Mouse (Mus musculus) intestine, embryonic 15.5 days (tissue): ENCODE data around the gene Tbc1d8. TPM values are rescaled to one million over a fixed set of nuclear protein-coding genes. Genes with fewer than 3 reads are reported as not detected.

Source experiments
- ATAC-seq: fragments of 200-750 bp; cut with Nextera tagmentation; 2 replicates; pipeline ENCODE4 v1.8.0; 2017; ENCODE audit warnings: moderate TSS enrichment, moderate library complexity
- H3K27ac ChIP-seq: fragments of 300-500 bp; sonication (generic); 2 replicates; pipeline ENCODE4 v1.5.1; 2015; ENCODE audit warnings: mild to moderate bottlenecking, inconsistent platforms
- H3K27me3 ChIP-seq: fragments of 300-500 bp; sonication (generic); replicated peaks from 2 replicates; pipeline ENCODE4 v1.6.1; 2015; ENCODE audit warnings: inconsistent platforms
- H3K36me3 ChIP-seq: fragments of 300-500 bp; sonication (generic); 2 replicates; pipeline ENCODE4 v1.6.1; 2015; ENCODE audit warnings: inconsistent platforms
- H3K4me1 ChIP-seq: fragments of 300-500 bp; sonication (generic); replicated peaks from 2 replicates; pipeline ENCODE4 v1.6.1; 2015; ENCODE audit warnings: inconsistent platforms
- H3K4me2 ChIP-seq: fragments of 300-500 bp; sonication (generic); replicated peaks from 2 replicates; pipeline ENCODE4 v1.6.1; 2015; ENCODE audit warnings: mild to moderate bottlenecking, inconsistent platforms
- H3K4me3 ChIP-seq: fragments of 300-500 bp; sonication (generic); replicated peaks from 2 replicates; pipeline ENCODE4 v1.5.1; 2015; ENCODE audit warnings: inconsistent platforms
- H3K9ac ChIP-seq: fragments of 300-500 bp; sonication (generic); 2 replicates; pipeline ENCODE4 v1.6.1; 2015; ENCODE audit warnings: inconsistent platforms
- H3K9me3 ChIP-seq: fragments of 300-500 bp; sonication (generic); 2 replicates; pipeline ENCODE4 v1.6.1; 2016; ENCODE audit warnings: inconsistent platforms
- WGBS: fragments of 180-500 bp; shearing (Covaris S2); methylation state at CpG from one replicate; pipeline ENCODE4 v1.1.7; 2015; 5-methylcytosine and 5-hydroxymethylcytosine counted together
- polyA plus RNA-seq: library from polyadenylated mRNA; unstranded; fragments of >200 nt; fragmentation: Nextera tagmentation; extraction: Ambion mirVana; gene quantifications from 2 replicates; pipeline ENCODE4 v1.2.1, GENCODE M21; 2015

The Tbc1d8 gene
- polyA plus RNA-seq, 1 experiment from 2014 or later: 8.7 TPM

- 69% methylated on average over 12 of the region's 12 CpGs for WGBS
- peaks cover 11% of the 10 kb centered on the region for H3K4me1 ChIP-seq
- ATAC-seq: no peak
- H3K36me3 ChIP-seq: no peaks in the 10 kb centered on the region
- H3K27me3 ChIP-seq: no peaks in the 10 kb centered on the region
- no peak overlapping the region for H3K4me3 ChIP-seq
- H3K9ac ChIP-seq: no peak overlapping the region
- H3K4me2 ChIP-seq: no peak overlapping the region
- H3K27ac ChIP-seq: no peak overlapping the region
- H3K9me3 ChIP-seq: no peaks in the 10 kb centered on the region
These were observed 38.6 kb downstream of the Tbc1d8 start for GRCm38 (mm10) chr1:39439661-39440548.

GRCm38 (mm10) chr1:39438629-39439028, 39.9 kb downstream of the Tbc1d8 start:
- Histone ChIP-seq H3K36me3 (no peaks in the 10 kb centered on the region), H3K27me3 (no peaks in the 10 kb centered on the region), H3K27ac (no peak overlapping the region), H3K4me1 (peaks cover 6% of the 10 kb centered on the region; the same call in 1 of the 2 replicates), H3K9me3 (no peaks in the 10 kb centered on the region), H3K4me3 (no peak overlapping the region), H3K4me2 (no peak overlapping the region), H3K9ac (no peak overlapping the region)
- no peak; the same call in 1 of the 2 replicates for ATAC-seq

- Histone ChIP-seq H3K9ac (no peak overlapping the region), H3K27me3 (no peaks in the 10 kb centered on the region), H3K4me2 (no peak overlapping the region), H3K4me3 (no peak overlapping the region), H3K27ac (no peak overlapping the region), H3K4me1 (0 out of 2 replicates have a peak, but pooled peaks cover 3% of the 10 kb centered on the region), H3K9me3 (no peaks in the 10 kb centered on the region), H3K36me3 (no peaks in the 10 kb centered on the region)
- 68% methylated on average over 6 of the region's 6 CpGs for WGBS
- no peak for ATAC-seq
These were observed 44.3 kb downstream of the Tbc1d8 start for GRCm38 (mm10) chr1:39434264-39434663.

- H3K4me2 ChIP-seq: no peak overlapping the region
- WGBS: 46% methylated on average over 9 of the region's 9 CpGs
- 0 out of 2 replicates have a peak, but pooled peaks cover 3% of the 10 kb centered on the region for H3K4me1 ChIP-seq
- peak; percentile 79 for ATAC-seq
- H3K27me3 ChIP-seq: no peaks in the 10 kb centered on the region
- no peaks in the 10 kb centered on the region for H3K9me3 ChIP-seq
- H3K4me3 ChIP-seq: no peak overlapping the region
- no peak overlapping the region for H3K9ac ChIP-seq
- H3K36me3 ChIP-seq: no peaks in the 10 kb centered on the region
- H3K27ac ChIP-seq: no peak overlapping the region
These were observed 48.5 kb downstream of the Tbc1d8 start for GRCm38 (mm10) chr1:39430020-39430419.

GRCm38 (mm10) chr1:39429015-39429414, 49.5 kb downstream of the Tbc1d8 start:
- Histone ChIP-seq H3K4me3 (no peak overlapping the region), H3K9me3 (no peaks in the 10 kb centered on the region), H3K27ac (no peak overlapping the region), H3K27me3 (no peaks in the 10 kb centered on the region), H3K36me3 (no peaks in the 10 kb centered on the region), H3K4me2 (no peak overlapping the region), H3K9ac (no peak overlapping the region), H3K4me1 (0 out of 2 replicates have a peak, but pooled peaks cover 3% of the 10 kb centered on the region)
- WGBS: 92% methylated on average over 5 of the region's 5 CpGs
- ATAC-seq: no peak

- ATAC-seq: no peak
- Histone ChIP-seq H3K27me3 (no peaks in the 10 kb centered on the region), H3K4me2 (no peak overlapping the region), H3K27ac (no peak overlapping the region), H3K9ac (no peak overlapping the region), H3K36me3 (no peaks in the 10 kb centered on the region), H3K9me3 (no peaks in the 10 kb centered on the region), H3K4me1 (0 out of 2 replicates have a peak, but pooled peaks cover 3% of the 10 kb centered on the region), H3K4me3 (no peak overlapping the region)
- WGBS: 79% methylated on average over 4 of the region's 4 CpGs
These were observed 50.3 kb downstream of the Tbc1d8 start for GRCm38 (mm10) chr1:39428280-39428679.

- H3K36me3 ChIP-seq: no peaks in the 10 kb centered on the region
- H3K9ac ChIP-seq: no peak overlapping the region
- ATAC-seq: no peak
- H3K27me3 ChIP-seq: no peaks in the 10 kb centered on the region
- 0 out of 2 replicates have a peak, but pooled peaks cover under 1% of the 10 kb centered on the region for H3K4me1 ChIP-seq
- no peaks in the 10 kb centered on the region for H3K9me3 ChIP-seq
- H3K27ac ChIP-seq: no peak overlapping the region
- no peak overlapping the region for H3K4me3 ChIP-seq
- WGBS: 86% methylated on average over 9 of the region's 9 CpGs
- no peak overlapping the region for H3K4me2 ChIP-seq
These were observed 53.1 kb downstream of the Tbc1d8 start for GRCm38 (mm10) chr1:39425497-39425896.

GRCm38 (mm10) chr1:39420987-39421386, 57.6 kb downstream of the Tbc1d8 start:
- no peak overlapping the region for H3K9ac ChIP-seq
- H3K27ac ChIP-seq: no peak overlapping the region
- H3K27me3 ChIP-seq: no peaks in the 10 kb centered on the region
- peaks cover 6% of the 10 kb centered on the region; the same call in 1 of the 2 replicates for H3K4me1 ChIP-seq
- H3K4me3 ChIP-seq: no peak overlapping the region
- WGBS: 94% methylated on average over 6 of the region's 6 CpGs
- no peak overlapping the region for H3K4me2 ChIP-seq
- ATAC-seq: no peak
- H3K9me3 ChIP-seq: no peaks in the 10 kb centered on the region
- no peaks in the 10 kb centered on the region for H3K36me3 ChIP-seq

GRCm38 (mm10) chr1:39418852-39419251, 59.7 kb downstream of the Tbc1d8 start:
- H3K9ac ChIP-seq: no peak overlapping the region
- 65% methylated on average over 9 of the region's 9 CpGs for WGBS
- no peaks in the 10 kb centered on the region for H3K36me3 ChIP-seq
- peaks cover 6% of the 10 kb centered on the region; the same call in 1 of the 2 replicates for H3K4me1 ChIP-seq
- no peak for ATAC-seq
- H3K4me2 ChIP-seq: no peak overlapping the region
- H3K27ac ChIP-seq: no peak overlapping the region
- no peaks in the 10 kb centered on the region for H3K27me3 ChIP-seq
- H3K4me3 ChIP-seq: no peak overlapping the region
- no peaks in the 10 kb centered on the region for H3K9me3 ChIP-seq

GRCm38 (mm10) chr1:39417817-39418216, 60.7 kb downstream of the Tbc1d8 start:
- H3K4me3 ChIP-seq: no peak overlapping the region

GRCm38 (mm10) chr1:39410085-39410821, 68.3 kb downstream of the Tbc1d8 start:
- no peak overlapping the region for H3K4me2 ChIP-seq
- WGBS: 76% methylated on average over 19 of the region's 19 CpGs
- no peaks in the 10 kb centered on the region for H3K4me1 ChIP-seq
- ATAC-seq: no peak
- H3K9ac ChIP-seq: no peak overlapping the region
- H3K27me3 ChIP-seq: no peaks in the 10 kb centered on the region
- H3K27ac ChIP-seq: no peak overlapping the region
- H3K4me3 ChIP-seq: no peak overlapping the region
- H3K36me3 ChIP-seq: no peaks in the 10 kb centered on the region
- H3K9me3 ChIP-seq: no peaks in the 10 kb centered on the region

More at GRCm38 (mm10) chr1:39417817-39418216, 60.7 kb downstream of the Tbc1d8 start:
- no peaks in the 10 kb centered on the region for H3K27me3 ChIP-seq
- no peaks in the 10 kb centered on the region for H3K36me3 ChIP-seq
- 19% methylated on average over 12 of the region's 12 CpGs for WGBS
- ATAC-seq: peak; percentile 79
- no peaks in the 10 kb centered on the region for H3K9me3 ChIP-seq
- H3K4me2 ChIP-seq: no peak overlapping the region
- no peak overlapping the region for H3K9ac ChIP-seq
- H3K4me1 ChIP-seq: peaks cover 6% of the 10 kb centered on the region; the same call in 1 of the 2 replicates
- H3K27ac ChIP-seq: no peak overlapping the region

GRCm38 (mm10) chr1:39408668-39409067, 69.9 kb downstream of the Tbc1d8 start:
- Histone ChIP-seq H3K9ac (no peak overlapping the region), H3K4me2 (no peak overlapping the region), H3K4me1 (no peaks in the 10 kb centered on the region), H3K36me3 (no peaks in the 10 kb centered on the region), H3K4me3 (no peak overlapping the region), H3K27ac (no peak overlapping the region), H3K27me3 (no peaks in the 10 kb centered on the region), H3K9me3 (no peaks in the 10 kb centered on the region)
- 0 out of 2 replicates have a peak, but pooled peaks have one; percentile 20 for ATAC-seq
- WGBS: 47% methylated on average over 7 of the region's 7 CpGs
